Mouse (Mus musculus): ENCODE measurements around the gene Treml1. TPM values are rescaled to one million over a fixed set of nuclear protein-coding genes. Genes with fewer than 3 reads are reported as not detected.

Gene Treml1
- polyA plus RNA-seq, 1 experiment from 2014 or later: 0.41 TPM

GRCm38 (mm10) chr17:48401710-48402109 is 42.0 kb downstream of the Treml1 start:
- H3K4me1 ChIP-seq: no peaks in the 10 kb centered on the region

GRCm38 (mm10) chr17:48402751-48403150 is 43.0 kb downstream of the Treml1 start:
- Histone ChIP-seq H3K27ac (no peak overlapping the region), H3K4me2 (no peak overlapping the region), H3K4me1 (peaks cover 9% of the 10 kb centered on the region), H3K27me3 (replicated peaks) (no peaks in the 10 kb centered on the region), H3K9ac (no peak overlapping the region), H3K9me3 (no peaks in the 10 kb centered on the region), H3K36me3 (replicated peaks) (peaks cover 7% of the 10 kb centered on the region; the same call in 1 of the 2 replicates), H3K4me3 (no peak overlapping the region)
- WGBS: 95% methylated on average over 3 of the region's 3 CpGs
- ATAC-seq (replicated peaks): no peak

More at GRCm38 (mm10) chr17:48401710-48402109, 42.0 kb downstream of the Treml1 start:
- H3K9me3 ChIP-seq: no peaks in the 10 kb centered on the region
- peaks cover 9% of the 10 kb centered on the region; the same call in 1 of the 2 replicates for H3K36me3 ChIP-seq (replicated peaks)
- no peak overlapping the region for H3K4me3 ChIP-seq
- no peak overlapping the region for H3K4me2 ChIP-seq
- H3K27ac ChIP-seq: no peak overlapping the region
- H3K27me3 ChIP-seq (replicated peaks): no peaks in the 10 kb centered on the region
- H3K9ac ChIP-seq: no peak overlapping the region
- ATAC-seq (replicated peaks): no peak
- 82% methylated on average over 4 of the region's 4 CpGs for WGBS

- no peaks in the 10 kb centered on the region for H3K9me3 ChIP-seq
- no peak overlapping the region for H3K4me3 ChIP-seq
- no peak for ATAC-seq (replicated peaks)
- peaks cover 4% of the 10 kb centered on the region; the same call in 1 of the 2 replicates for H3K36me3 ChIP-seq (replicated peaks)
- H3K27ac ChIP-seq: no peak overlapping the region
- H3K9ac ChIP-seq: no peak overlapping the region
- H3K27me3 ChIP-seq (replicated peaks): no peaks in the 10 kb centered on the region
- H3K4me2 ChIP-seq: no peak overlapping the region
- H3K4me1 ChIP-seq: peaks cover 15% of the 10 kb centered on the region
- WGBS: 94% methylated on average over 2 of the region's 2 CpGs
These were observed 44.1 kb downstream of the Treml1 start for GRCm38 (mm10) chr17:48403848-48404247.

DNA sequence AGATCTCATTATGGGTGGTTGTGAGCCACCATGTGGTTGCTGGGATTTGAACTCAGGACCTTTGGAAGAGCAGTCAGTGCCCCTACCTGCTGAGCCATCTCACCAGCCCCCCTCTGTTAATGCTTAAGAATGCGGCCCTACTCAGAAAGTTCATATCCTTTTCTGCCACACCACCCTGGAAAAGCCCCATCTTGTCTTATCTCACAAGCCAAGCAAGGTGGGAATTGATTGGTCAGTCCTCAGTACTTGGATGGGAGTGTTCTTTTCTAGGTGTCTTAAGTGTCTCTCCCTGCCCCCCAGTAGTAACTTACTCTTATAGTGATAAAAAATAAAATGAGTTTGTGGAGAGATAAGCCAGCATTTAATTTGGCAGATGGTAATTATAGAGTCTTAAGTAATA is 45.0 kb downstream of the Treml1 start:
- ATAC-seq (replicated peaks): no peak
- WGBS: 92% methylated on average over 1 of the region's 1 CpGs
- no peaks in the 10 kb centered on the region for H3K9me3 ChIP-seq
- H3K4me2 ChIP-seq: no peak overlapping the region
- no peak overlapping the region for H3K9ac ChIP-seq
- no peak overlapping the region for H3K27ac ChIP-seq
- no peaks in the 10 kb centered on the region for H3K36me3 ChIP-seq (replicated peaks)
- H3K4me3 ChIP-seq: no peak overlapping the region
- H3K4me1 ChIP-seq: peaks cover 15% of the 10 kb centered on the region
- H3K27me3 ChIP-seq (replicated peaks): no peaks in the 10 kb centered on the region

- H3K4me1 ChIP-seq: peaks cover 32% of the 10 kb centered on the region
- ATAC-seq (replicated peaks): no peak
- no peak overlapping the region for H3K9ac ChIP-seq
- H3K27ac ChIP-seq: no peak overlapping the region
- H3K27me3 ChIP-seq (replicated peaks): no peaks in the 10 kb centered on the region
- WGBS: 88% methylated on average over 4 of the region's 4 CpGs
- no peak overlapping the region for H3K4me3 ChIP-seq
- H3K9me3 ChIP-seq: no peaks in the 10 kb centered on the region
- H3K4me2 ChIP-seq: 0 out of 2 replicates have a peak overlapping the region, but pooled peaks have one; percentile 65
- no peaks in the 10 kb centered on the region for H3K36me3 ChIP-seq (replicated peaks)
These were observed 47.4 kb downstream of the Treml1 start for GRCm38 (mm10) chr17:48407154-48407553.

DNA sequence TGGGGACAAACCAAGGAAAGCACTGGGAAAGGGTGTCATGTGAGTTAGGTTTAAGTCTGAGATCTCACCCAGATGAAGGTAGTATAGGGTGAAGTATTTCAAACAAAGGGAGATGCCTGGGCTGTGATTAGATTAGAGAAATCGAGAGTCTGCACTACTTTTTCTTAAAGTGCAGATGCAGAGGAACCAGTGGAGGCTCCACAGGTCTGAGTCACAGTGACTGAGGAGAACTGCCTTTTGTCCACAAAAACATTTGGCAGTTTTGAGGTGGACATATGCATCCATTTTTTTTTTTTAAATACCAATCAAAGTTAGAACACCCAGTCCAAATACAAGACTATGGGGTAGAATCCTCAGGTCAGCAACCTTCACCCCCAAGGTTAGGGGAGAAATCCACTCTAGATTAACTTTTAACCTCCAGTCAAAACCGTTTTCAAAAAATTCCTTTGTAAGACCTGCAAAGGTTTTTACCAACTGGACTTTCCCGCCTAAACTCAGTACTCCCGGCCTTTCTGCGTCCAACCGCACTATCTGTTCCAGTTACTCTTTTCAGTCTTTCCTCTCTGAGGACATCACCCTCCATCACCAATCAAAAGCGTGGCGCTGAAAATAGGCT is 48.3 kb downstream of the Treml1 start:
- no peak for ATAC-seq (replicated peaks)
- no peaks in the 10 kb centered on the region for H3K36me3 ChIP-seq (replicated peaks)
- H3K9me3 ChIP-seq: no peaks in the 10 kb centered on the region
- peak overlapping the region; percentile 84 for H3K4me3 ChIP-seq
- H3K27ac ChIP-seq: peak overlapping the region; percentile 99
- H3K4me2 ChIP-seq: peak overlapping the region; percentile 65
- 8% methylated on average over 8 of the region's 8 CpGs for WGBS
- H3K9ac ChIP-seq: peak overlapping the region; percentile 97
- peaks cover 34% of the 10 kb centered on the region for H3K4me1 ChIP-seq
- H3K27me3 ChIP-seq (replicated peaks): no peaks in the 10 kb centered on the region

DNA sequence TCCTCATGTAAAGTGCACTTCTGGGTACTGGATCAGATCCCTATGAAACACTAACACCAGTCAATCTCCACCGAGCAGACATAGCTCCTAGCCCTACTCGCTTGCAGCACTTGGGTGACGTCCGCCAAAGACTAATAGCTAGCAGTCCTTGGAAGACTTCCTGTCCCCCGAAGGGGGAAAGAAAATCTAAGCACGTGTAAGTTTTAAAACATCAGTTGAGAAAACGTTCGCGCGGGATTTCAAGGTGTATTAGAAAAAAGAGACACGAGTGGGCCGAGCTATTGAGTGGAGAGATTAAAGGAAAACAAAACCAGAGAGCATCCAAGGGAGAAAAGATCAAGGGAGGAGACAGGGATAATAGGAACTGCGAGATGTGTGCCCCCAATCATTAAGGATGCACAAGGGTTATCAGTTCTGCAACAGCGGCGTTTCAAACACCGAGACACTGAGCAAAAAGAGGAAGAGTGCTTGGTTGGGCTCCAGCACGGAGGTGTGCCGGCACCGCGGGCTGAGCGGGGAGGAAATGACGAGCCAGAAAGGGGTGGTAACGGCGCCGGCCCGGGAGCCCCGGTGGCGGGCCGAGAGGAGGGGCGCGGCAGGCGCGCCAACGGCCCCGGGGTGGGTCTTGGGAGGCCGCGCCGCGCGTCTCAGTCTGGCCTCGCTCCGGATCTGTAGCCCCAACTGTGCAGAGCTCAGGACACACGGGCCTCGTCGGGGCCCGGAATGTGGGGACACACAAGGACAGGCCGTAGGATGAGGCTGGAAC is 49.0 kb downstream of the Treml1 start:
- no peaks in the 10 kb centered on the region for H3K36me3 ChIP-seq (replicated peaks)
- peak overlapping the region; percentile 97 for H3K9ac ChIP-seq
- peak overlapping the region; percentile 99 for H3K27ac ChIP-seq
- H3K4me3 ChIP-seq: peak overlapping the region; percentile 84
- H3K4me2 ChIP-seq: peak overlapping the region; percentile 65
- peaks cover 34% of the 10 kb centered on the region for H3K4me1 ChIP-seq
- ATAC-seq (replicated peaks): peak; percentile 48
- H3K9me3 ChIP-seq: no peaks in the 10 kb centered on the region
- H3K27me3 ChIP-seq (replicated peaks): no peaks in the 10 kb centered on the region
- WGBS: under 1% methylated on average over 47 of the region's 47 CpGs

DNA sequence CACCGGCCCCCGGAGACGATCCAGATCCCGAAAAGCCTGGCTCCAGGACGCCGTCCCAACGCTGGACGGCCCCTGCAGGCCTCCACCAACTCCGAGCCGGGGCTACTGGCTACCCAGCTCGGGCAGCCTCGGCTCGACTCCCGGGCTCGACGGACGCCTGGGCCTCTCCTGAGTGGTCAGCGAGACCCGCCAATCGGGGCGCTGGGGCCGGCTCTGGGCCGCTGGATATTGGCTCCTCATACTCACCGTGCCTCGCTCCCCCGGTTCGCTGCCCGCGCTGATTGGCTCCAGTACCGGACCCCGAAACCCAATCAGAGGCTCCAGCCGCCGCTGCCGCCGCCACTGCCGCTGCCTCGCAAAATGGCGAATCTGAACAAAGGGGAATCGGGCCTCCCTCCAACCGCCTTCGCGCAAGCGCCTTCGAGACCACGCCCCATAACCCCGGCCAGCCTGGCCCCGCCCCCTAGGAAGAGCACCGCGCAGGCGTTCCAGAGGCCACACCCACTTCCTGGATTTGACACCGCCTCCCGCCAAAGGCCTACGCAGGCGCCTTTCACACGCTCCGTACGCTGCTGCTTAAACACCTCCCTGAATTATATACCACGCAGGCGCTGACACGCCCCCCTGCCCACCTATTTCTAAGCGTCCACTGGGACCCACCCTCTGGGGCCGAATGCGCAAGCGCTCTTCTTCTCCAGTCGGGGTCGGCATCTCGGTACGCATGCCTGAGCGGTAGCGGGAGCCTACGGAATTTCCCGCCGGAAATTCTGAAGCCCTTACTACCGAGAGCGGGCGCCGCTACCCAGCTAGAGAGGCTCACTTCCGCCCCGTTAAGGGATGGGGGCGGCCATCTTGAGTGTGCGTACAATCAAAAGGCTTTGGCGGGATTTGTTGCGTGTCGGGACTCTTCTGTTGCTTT is 49.9 kb downstream of the Treml1 start, which contains the start of the genes Nfya and Oard1:
Nfya (minus strand) TSS at position 527 of the 919 bp plus-strand sequence.
Oard1 (plus strand) TSS at position 635 of the 919 bp plus-strand sequence.
- Histone ChIP-seq H3K9ac (peak within 1 kb of the TSS; percentile 97), H3K4me2 (peak within 1 kb of the TSS; percentile 77), H3K9me3 (no peaks in the 10 kb centered on the region), H3K4me3 (peak within 1 kb of the TSS; percentile 84), H3K36me3 (replicated peaks) (no peaks in the 10 kb centered on the region), H3K27ac (peak within 1 kb of the TSS; percentile 99), H3K27me3 (replicated peaks) (no peaks in the 10 kb centered on the region), H3K4me1 (peaks cover 34% of the 10 kb centered on the region)
- ATAC-seq (replicated peaks): peak; percentile 97
- under 1% methylated on average over 84 of the region's 84 CpGs for WGBS

- Histone ChIP-seq H3K4me2 (peak overlapping the region; percentile 77), H3K36me3 (replicated peaks) (no peaks in the 10 kb centered on the region; the same call in 1 of the 2 replicates), H3K4me1 (peaks cover 34% of the 10 kb centered on the region), H3K4me3 (peak overlapping the region; percentile 84), H3K27ac (peak overlapping the region; percentile 99), H3K27me3 (replicated peaks) (no peaks in the 10 kb centered on the region), H3K9me3 (no peaks in the 10 kb centered on the region), H3K9ac (peak overlapping the region; percentile 71)
- WGBS: 1% methylated on average over 13 of the region's 13 CpGs
- peak; percentile 20 for ATAC-seq (replicated peaks)
These were observed 50.6 kb downstream of the Treml1 start for GRCm38 (mm10) chr17:48410299-48410785.

GRCm38 (mm10) chr17:48411241-48411640 is 51.5 kb downstream of the Treml1 start:
- peak overlapping the region; percentile 84 for H3K4me3 ChIP-seq
- peak overlapping the region; percentile 77 for H3K4me2 ChIP-seq
- no peak for ATAC-seq (replicated peaks)
- H3K27ac ChIP-seq: peak overlapping the region; percentile 99
- H3K4me1 ChIP-seq: peaks cover 34% of the 10 kb centered on the region
- no peaks in the 10 kb centered on the region; the same call in 1 of the 2 replicates for H3K36me3 ChIP-seq (replicated peaks)
- no peaks in the 10 kb centered on the region for H3K27me3 ChIP-seq (replicated peaks)
- H3K9ac ChIP-seq: peak overlapping the region; percentile 71
- H3K9me3 ChIP-seq: no peaks in the 10 kb centered on the region
- WGBS: 51% methylated on average over 8 of the region's 8 CpGs

- no peaks in the 10 kb centered on the region for H3K27me3 ChIP-seq (replicated peaks)
- no peak overlapping the region for H3K4me2 ChIP-seq
- H3K9me3 ChIP-seq: no peaks in the 10 kb centered on the region
- no peak for ATAC-seq (replicated peaks)
- H3K27ac ChIP-seq: no peak overlapping the region
- WGBS: 82% methylated on average over 7 of the region's 7 CpGs
- H3K4me1 ChIP-seq: peaks cover 13% of the 10 kb centered on the region
- H3K4me3 ChIP-seq: no peak overlapping the region
- no peaks in the 10 kb centered on the region; the same call in 1 of the 2 replicates for H3K36me3 ChIP-seq (replicated peaks)
- no peak overlapping the region for H3K9ac ChIP-seq
These were observed 56.3 kb downstream of the Treml1 start for GRCm38 (mm10) chr17:48416011-48416410.
